Mouse (Mus musculus): ENCODE measurements around the gene Slc36a1. TPM values are rescaled to one million over a fixed set of nuclear protein-coding genes. Genes with fewer than 3 reads are reported as not detected.

The Slc36a1 gene
- total RNA-seq, 2 experiments from 2014 or later: 5.2 to 5.8 TPM

Other genes starting within 250 kb of the Slc36a1 start
- 10 to 100 TPM; 27.6 to 31.9 TPM for gene Tnip1, start 241.4 kb upstream of the Slc36a1 start, total RNA-seq (2021)
- gene Anxa6, start 170.9 kb upstream of the Slc36a1 start, total RNA-seq (2021): 100 to 1,000 TPM; 180 to 209 TPM
- 1 to 10 TPM; 5.9 to 6.2 TPM for gene Ccdc69, start 126.2 kb upstream of the Slc36a1 start, total RNA-seq (2021)
- 1 to 10 TPM; 5.4 to 8.7 TPM for gene Gm2a, start 106.2 kb upstream of the Slc36a1 start, total RNA-seq (2021)
- gene Slc36a3, start 52.6 kb upstream of the Slc36a1 start, total RNA-seq (2021): not detected
- 1 to 10 TPM in 1 of 2 experiments, under 1 TPM in 1; 0.41 to 4.8 TPM for gene Slc36a2, start 19.3 kb upstream of the Slc36a1 start, total RNA-seq (2021)
- under 1 TPM; 0.05 TPM for gene Fat2, start 132.2 kb downstream of the Slc36a1 start, total RNA-seq (2021)
- 1,000 to 10,000 TPM in 1 of 2 experiments, 100 to 1,000 TPM in 1; 811 to 1,001 TPM for gene Sparc, start 218.8 kb downstream of the Slc36a1 start, total RNA-seq (2021)